Mouse (Mus musculus): ENCODE data around the gene Olfr706. TPM values are rescaled to one million over a fixed set of nuclear protein-coding genes. Genes with fewer than 3 reads are reported as not detected.
"Not testable (repeated sequence)": the region's sequence is repeated elsewhere in the genome, so short reads cannot be mapped to it uniquely, and the experiment has no call there.

The Olfr706 gene
- not detected in 2 replicates for polyA plus RNA-seq (2012; ENCODE audit: insufficient read depth, insufficient read length, missing spikeins)

DNA sequence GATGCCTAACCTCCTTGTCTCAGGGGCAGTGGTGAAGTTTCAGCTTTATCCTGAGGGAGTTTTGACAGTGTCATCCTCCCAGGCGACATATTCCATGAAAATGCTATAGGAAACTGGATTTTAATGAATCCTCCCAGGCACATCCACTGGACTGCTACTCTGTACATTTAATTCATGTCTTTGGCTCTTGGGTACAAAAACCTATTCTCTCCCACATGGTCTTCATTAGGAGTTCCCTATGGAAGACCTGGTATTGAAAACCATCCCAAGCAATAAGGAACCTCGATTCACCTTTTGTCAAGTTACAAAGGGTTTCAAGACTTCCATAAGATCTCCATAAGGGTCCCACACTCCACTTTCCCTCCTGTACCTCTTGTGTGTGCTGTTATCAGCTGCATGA, at the start of gene Olfr706:
Olfr706 (minus strand) TSS at position 101 of the 400 bp plus-strand sequence.
- TF ChIP-seq POLR2A (IDR thresholded peaks at IDR 0.05; ENCODE audit: borderline replicate concordance, low read depth, low read length) (no peak), CTCF (IDR thresholded peaks at IDR 0.05; ENCODE audit: low read depth, low read length) (no peak)
- Histone ChIP-seq H3K27ac (ENCODE audit: insufficient read depth, low read depth, low read length) (no peak within 1 kb of the TSS), H3K4me3 (ENCODE audit: insufficient read depth, low read length) (no peak within 1 kb of the TSS), H3K4me1 (ENCODE audit: control insufficient read depth, insufficient read depth, low read length) (no peaks in the 10 kb centered on the region)

DNA sequence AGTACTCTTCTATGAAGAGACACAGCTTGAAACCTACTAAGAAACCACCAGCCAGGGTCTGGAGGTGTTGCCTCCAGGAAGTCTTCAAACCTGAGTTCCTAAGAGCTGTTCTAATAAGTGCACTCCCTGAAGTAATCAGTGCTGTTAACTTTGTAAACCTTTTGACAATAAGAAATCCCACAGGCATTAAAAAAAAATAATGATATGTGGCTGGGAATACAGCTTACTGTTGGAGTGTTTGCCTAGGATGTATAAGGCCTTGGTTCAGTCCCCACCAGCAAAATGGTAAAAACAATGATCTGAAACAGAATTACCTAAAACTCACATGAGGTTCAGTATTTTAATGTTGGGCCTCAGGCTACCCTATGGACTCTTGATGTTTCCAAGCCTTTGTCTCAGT, 44.2 kb upstream of the Olfr706 start, which contains the start of gene Olfr709-ps1:
Olfr709-ps1 (minus strand) TSS at position 101 of the 400 bp plus-strand sequence.
- Histone ChIP-seq H3K27ac (ENCODE audit: insufficient read depth, low read depth, low read length) (no peak within 1 kb of the TSS), H3K4me1 (ENCODE audit: control insufficient read depth, insufficient read depth, low read length) (no peaks in the 10 kb centered on the region), H3K4me3 (ENCODE audit: insufficient read depth, low read length) (no peak within 1 kb of the TSS)
- TF ChIP-seq CTCF (IDR thresholded peaks at IDR 0.05; ENCODE audit: low read depth, low read length) (no peak), POLR2A (IDR thresholded peaks at IDR 0.05; ENCODE audit: borderline replicate concordance, low read depth, low read length) (no peak)

DNA sequence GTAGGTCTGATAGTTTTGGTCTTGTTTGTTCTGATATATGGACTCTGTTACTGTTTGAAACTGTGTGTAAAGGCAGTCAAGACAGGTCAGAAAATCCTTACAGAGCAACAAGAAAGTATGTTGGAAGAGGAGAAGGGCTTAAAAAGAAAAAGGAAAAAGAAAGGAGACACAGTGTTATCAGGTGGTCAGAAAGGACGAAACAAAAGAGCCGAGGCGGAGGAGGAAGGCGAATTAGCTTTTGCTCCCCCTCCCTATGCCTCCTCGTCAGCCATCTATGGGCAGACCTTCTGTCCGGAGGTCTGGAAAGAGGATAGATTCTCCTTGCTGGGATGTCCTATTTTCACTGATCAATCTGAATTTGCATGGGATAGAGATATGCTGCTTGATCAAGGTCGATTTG, 33.0 kb upstream of the Olfr706 start:
- not testable (repeated sequence) for H3K27ac ChIP-seq (ENCODE audit: insufficient read depth, low read depth, low read length)

DNA sequence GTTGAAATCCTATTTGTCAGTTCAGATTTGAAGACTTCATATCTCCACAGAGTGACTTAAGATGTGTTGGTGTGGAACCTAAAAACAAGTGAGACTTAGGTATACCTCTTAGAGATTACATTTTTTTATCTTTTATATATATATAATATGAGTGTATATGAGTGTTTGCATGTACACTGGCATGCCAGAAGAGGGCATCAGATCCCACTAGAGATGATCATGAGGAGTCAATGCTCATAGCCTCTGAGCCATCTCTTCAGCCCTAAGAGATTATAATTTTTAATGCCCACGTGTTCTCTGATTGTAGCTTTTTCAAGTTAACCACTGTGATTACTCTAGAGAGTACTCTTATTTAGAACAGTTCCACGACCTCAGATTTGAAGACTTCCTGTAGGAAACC, 19.7 kb upstream of the Olfr706 start, which contains the start of gene Olfr1532-ps1:
Olfr1532-ps1 (plus strand) TSS at position 326 of the 400 bp plus-strand sequence.
- no peak within 1 kb of the TSS for H3K27ac ChIP-seq (ENCODE audit: insufficient read depth, low read depth, low read length)
- H3K4me3 ChIP-seq (ENCODE audit: insufficient read depth, low read length): no peak within 1 kb of the TSS
- no peaks in the 10 kb centered on the region for H3K4me1 ChIP-seq (ENCODE audit: control insufficient read depth, insufficient read depth, low read length)
- TF ChIP-seq POLR2A (IDR thresholded peaks at IDR 0.05; ENCODE audit: borderline replicate concordance, low read depth, low read length) (no peak), CTCF (IDR thresholded peaks at IDR 0.05; ENCODE audit: low read depth, low read length) (no peak)

More for the DNA sequence above, 33.0 kb upstream of the Olfr706 start:
- H3K4me3 ChIP-seq (ENCODE audit: insufficient read depth, low read length); H3K4me1 ChIP-seq (ENCODE audit: control insufficient read depth, insufficient read depth, low read length): not testable (repeated sequence)

DNA sequence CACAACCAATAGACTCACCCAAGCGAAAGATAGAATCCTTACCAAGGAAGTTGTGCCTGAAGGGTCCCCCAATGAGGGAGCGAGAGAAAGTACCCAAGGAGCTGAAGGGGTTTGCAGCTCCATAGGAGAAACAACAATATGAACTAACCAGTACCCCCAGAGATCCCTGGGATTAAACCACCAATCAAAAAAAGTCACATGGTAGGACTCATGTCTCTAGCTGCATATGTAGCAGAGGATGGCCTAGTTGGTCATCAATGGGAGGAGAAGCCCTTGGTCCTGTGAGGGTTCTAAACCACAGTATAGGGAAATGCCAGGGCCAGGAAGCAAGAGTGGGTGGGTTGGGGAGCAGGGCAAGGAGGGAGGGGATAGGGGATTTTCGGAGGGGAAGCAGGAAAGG, 13.2 kb upstream of the Olfr706 start, which contains the start of gene Olfr707:
Olfr707 (minus strand) TSS at position 101 of the 400 bp plus-strand sequence.
- not testable (repeated sequence) for H3K4me1 ChIP-seq (ENCODE audit: control insufficient read depth, insufficient read depth, low read length); H3K27ac ChIP-seq (ENCODE audit: insufficient read depth, low read depth, low read length); H3K4me3 ChIP-seq (ENCODE audit: insufficient read depth, low read length)

DNA sequence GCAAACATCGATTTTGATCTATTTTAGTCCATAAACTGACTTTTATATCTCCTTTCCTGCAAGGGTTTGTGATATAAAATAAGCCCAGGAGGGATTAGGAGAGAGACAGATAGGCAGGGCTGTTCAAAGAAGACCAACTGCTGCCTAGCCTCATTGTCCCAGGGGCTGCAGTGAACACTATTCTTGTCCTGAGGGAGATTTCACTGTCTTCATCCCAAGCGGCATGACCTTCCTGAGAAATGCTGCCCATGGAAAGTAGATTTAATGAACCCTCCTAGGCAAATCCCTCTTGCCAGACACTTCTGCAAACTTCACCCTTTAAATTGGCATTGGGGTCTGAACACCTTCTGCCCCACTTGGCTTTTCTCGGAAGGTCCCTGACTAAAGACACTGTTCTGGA, 11.2 kb downstream of the Olfr706 start, which contains the start of gene Olfr705:
Olfr705 (minus strand) TSS at position 101 of the 400 bp plus-strand sequence.
- Histone ChIP-seq H3K27ac (ENCODE audit: insufficient read depth, low read depth, low read length) (no peak within 1 kb of the TSS), H3K4me3 (ENCODE audit: insufficient read depth, low read length) (no peak within 1 kb of the TSS), H3K4me1 (ENCODE audit: control insufficient read depth, insufficient read depth, low read length) (no peaks in the 10 kb centered on the region)
- TF ChIP-seq CTCF (IDR thresholded peaks at IDR 0.05; ENCODE audit: low read depth, low read length) (no peak), POLR2A (IDR thresholded peaks at IDR 0.05; ENCODE audit: borderline replicate concordance, low read depth, low read length) (no peak)

DNA sequence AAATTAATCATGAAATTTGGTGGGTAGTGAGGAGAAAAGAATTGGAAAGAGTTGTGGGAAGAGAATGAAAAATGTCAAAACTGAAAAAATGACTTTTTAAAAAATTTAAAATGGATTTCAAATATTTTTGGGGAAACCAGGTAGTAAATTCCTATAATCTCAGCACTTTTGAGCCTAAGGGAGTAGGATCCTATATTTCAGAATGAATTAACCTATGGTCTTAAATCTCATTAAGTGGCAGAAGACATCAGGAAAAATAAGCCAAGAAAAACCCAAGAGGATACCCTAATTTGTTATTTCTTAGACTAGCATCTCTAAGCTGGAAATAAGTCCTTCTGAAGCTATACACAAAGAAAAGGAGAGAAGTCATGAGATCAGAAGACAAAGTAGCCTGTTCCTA, 25.1 kb downstream of the Olfr706 start, which contains the start of gene Olfr704:
Olfr704 (plus strand) TSS at position 301 of the 400 bp plus-strand sequence.
- Histone ChIP-seq H3K4me3 (ENCODE audit: insufficient read depth, low read length) (no peak within 1 kb of the TSS), H3K27ac (ENCODE audit: insufficient read depth, low read depth, low read length) (no peak within 1 kb of the TSS), H3K4me1 (ENCODE audit: control insufficient read depth, insufficient read depth, low read length) (no peaks in the 10 kb centered on the region)
- TF ChIP-seq POLR2A (IDR thresholded peaks at IDR 0.05; ENCODE audit: borderline replicate concordance, low read depth, low read length): no peak
- TF ChIP-seq CTCF (IDR thresholded peaks at IDR 0.05; ENCODE audit: low read depth, low read length): no peak

DNA sequence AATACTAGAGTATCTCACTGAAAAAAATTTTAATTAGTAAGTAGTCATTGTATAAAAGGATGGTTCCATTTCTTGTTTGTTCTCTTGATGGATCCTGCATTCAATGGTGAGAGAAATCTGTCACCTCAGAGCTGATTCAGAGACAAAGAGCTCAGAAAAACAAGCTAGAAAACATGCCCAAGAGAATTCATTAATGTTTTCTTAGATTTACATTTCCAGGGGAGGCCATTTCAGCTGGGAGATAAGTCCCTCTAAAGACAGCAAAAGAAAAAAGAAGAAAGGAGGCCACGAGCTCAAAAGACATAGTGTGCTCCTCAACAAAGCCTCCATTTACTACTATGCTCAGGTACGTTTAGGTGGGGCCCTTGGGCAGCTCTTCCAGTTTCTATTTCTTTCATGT, 44.9 kb downstream of the Olfr706 start, which contains the start of gene Olfr703:
Olfr703 (plus strand) TSS at position 301 of the 400 bp plus-strand sequence.
- H3K27ac ChIP-seq (ENCODE audit: insufficient read depth, low read depth, low read length): no peak within 1 kb of the TSS
- no peaks in the 10 kb centered on the region for H3K4me1 ChIP-seq (ENCODE audit: control insufficient read depth, insufficient read depth, low read length)
- TF ChIP-seq CTCF (IDR thresholded peaks at IDR 0.05; ENCODE audit: low read depth, low read length) (no peak), POLR2A (IDR thresholded peaks at IDR 0.05; ENCODE audit: borderline replicate concordance, low read depth, low read length) (no peak)
- no peak within 1 kb of the TSS for H3K4me3 ChIP-seq (ENCODE audit: insufficient read depth, low read length)

DNA sequence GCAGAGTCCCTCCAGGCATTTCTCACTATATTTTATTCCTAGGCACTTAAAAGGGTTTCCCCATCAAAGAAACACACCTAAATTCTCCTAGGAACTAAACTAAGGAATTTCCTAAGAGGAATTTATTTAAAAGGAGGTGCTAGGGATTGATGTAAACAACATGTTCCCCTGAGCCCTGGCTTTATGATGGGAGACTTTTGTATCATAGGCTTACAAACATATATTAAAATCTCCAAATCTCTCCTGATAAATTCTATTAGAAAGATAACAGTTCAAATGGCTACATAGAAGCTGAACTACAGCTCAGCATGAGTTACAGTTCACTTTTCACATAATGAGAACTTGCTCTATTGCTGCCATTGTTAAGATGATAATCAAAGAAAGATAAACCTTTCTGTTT, 54.2 kb downstream of the Olfr706 start, which contains the start of gene Olfr702:
Olfr702 (minus strand) TSS at position 101 of the 400 bp plus-strand sequence.
- no peak for TF ChIP-seq POLR2A (IDR thresholded peaks at IDR 0.05; ENCODE audit: borderline replicate concordance, low read depth, low read length)
- no peak for TF ChIP-seq CTCF (IDR thresholded peaks at IDR 0.05; ENCODE audit: low read depth, low read length)
- Histone ChIP-seq H3K4me1 (ENCODE audit: control insufficient read depth, insufficient read depth, low read length) (no peaks in the 10 kb centered on the region), H3K27ac (ENCODE audit: insufficient read depth, low read depth, low read length) (no peak within 1 kb of the TSS), H3K4me3 (ENCODE audit: insufficient read depth, low read length) (no peak within 1 kb of the TSS)

Other genes starting within 250 kb of the Olfr706 start
- not detected in 2 replicates for gene Olfr693, start 207.6 kb downstream of the Olfr706 start, polyA plus RNA-seq (2012; ENCODE audit: insufficient read depth, insufficient read length, missing spikeins)
- gene Olfr694, start 196.3 kb downstream of the Olfr706 start, polyA plus RNA-seq (2012; ENCODE audit: insufficient read depth, insufficient read length, missing spikeins): not detected in 2 replicates
- gene Olfr695, start 171.8 kb downstream of the Olfr706 start, polyA plus RNA-seq (2012; ENCODE audit: insufficient read depth, insufficient read length, missing spikeins): not detected in 2 replicates
- gene Olfr697, start 145.7 kb downstream of the Olfr706 start, polyA plus RNA-seq (2012; ENCODE audit: insufficient read depth, insufficient read length, missing spikeins): not detected in 2 replicates
- not detected in 2 replicates for gene Olfr698, start 132.8 kb downstream of the Olfr706 start, polyA plus RNA-seq (2012; ENCODE audit: insufficient read depth, insufficient read length, missing spikeins)
- not detected in 2 replicates for gene Olfr699, start 95.0 kb downstream of the Olfr706 start, polyA plus RNA-seq (2012; ENCODE audit: insufficient read depth, insufficient read length, missing spikeins)
- gene Olfr700, start 79.3 kb downstream of the Olfr706 start, polyA plus RNA-seq (2012; ENCODE audit: insufficient read depth, insufficient read length, missing spikeins): not detected in 2 replicates
- gene Olfr701, start 74.0 kb downstream of the Olfr706 start, polyA plus RNA-seq (2012; ENCODE audit: insufficient read depth, insufficient read length, missing spikeins): not detected in 2 replicates
- gene Olfr702, start 54.3 kb downstream of the Olfr706 start, polyA plus RNA-seq (2012; ENCODE audit: insufficient read depth, insufficient read length, missing spikeins): not detected in 2 replicates
- not detected in 2 replicates for gene Olfr703, start 44.8 kb downstream of the Olfr706 start, polyA plus RNA-seq (2012; ENCODE audit: insufficient read depth, insufficient read length, missing spikeins)
- not detected in 2 replicates for gene Olfr704, start 25.0 kb downstream of the Olfr706 start, polyA plus RNA-seq (2012; ENCODE audit: insufficient read depth, insufficient read length, missing spikeins)
- not detected in 2 replicates for gene Olfr705, start 11.3 kb downstream of the Olfr706 start, polyA plus RNA-seq (2012; ENCODE audit: insufficient read depth, insufficient read length, missing spikeins)
- not detected in 2 replicates for gene Olfr707, start 13.1 kb upstream of the Olfr706 start, polyA plus RNA-seq (2012; ENCODE audit: insufficient read depth, insufficient read length, missing spikeins)
- not detected in 2 replicates for gene Olfr1532-ps1, start 19.8 kb upstream of the Olfr706 start, polyA plus RNA-seq (2012; ENCODE audit: insufficient read depth, insufficient read length, missing spikeins)
- gene Olfr709-ps1, start 44.1 kb upstream of the Olfr706 start, polyA plus RNA-seq (2012; ENCODE audit: insufficient read depth, insufficient read length, missing spikeins): 0.23 TPM in 1 of 2 replicates, not detected in the other
- not detected in 2 replicates for gene Olfr710, start 60.1 kb upstream of the Olfr706 start, polyA plus RNA-seq (2012; ENCODE audit: insufficient read depth, insufficient read length, missing spikeins)
- not detected in 2 replicates for gene Olfr6, start 75.8 kb upstream of the Olfr706 start, polyA plus RNA-seq (2012; ENCODE audit: insufficient read depth, insufficient read length, missing spikeins)
- not detected in 2 replicates for gene Olfr711, start 87.3 kb upstream of the Olfr706 start, polyA plus RNA-seq (2012; ENCODE audit: insufficient read depth, insufficient read length, missing spikeins)
- 0.13 TPM in 1 of 2 replicates, not detected in the other for gene Olfr2, start 117.9 kb upstream of the Olfr706 start, polyA plus RNA-seq (2012; ENCODE audit: insufficient read depth, insufficient read length, missing spikeins)
- not detected in 2 replicates for gene Olfr713, start 143.0 kb upstream of the Olfr706 start, polyA plus RNA-seq (2012; ENCODE audit: insufficient read depth, insufficient read length, missing spikeins)
- gene Olfr714, start 182.8 kb upstream of the Olfr706 start, polyA plus RNA-seq (2012; ENCODE audit: insufficient read depth, insufficient read length, missing spikeins): not detected in 2 replicates
- not detected in 2 replicates for gene Olfr17, start 205.1 kb upstream of the Olfr706 start, polyA plus RNA-seq (2012; ENCODE audit: insufficient read depth, insufficient read length, missing spikeins)
- gene Olfr715b, start 222.2 kb upstream of the Olfr706 start, polyA plus RNA-seq (2012; ENCODE audit: insufficient read depth, insufficient read length, missing spikeins): 0.20 TPM in 1 of 2 replicates, not detected in the other
- not detected in 2 replicates for gene Olfr715, start 242.9 kb upstream of the Olfr706 start, polyA plus RNA-seq (2012; ENCODE audit: insufficient read depth, insufficient read length, missing spikeins)